Mouse (Mus musculus) adrenal gland, postnatal 10 days (tissue): ENCODE data around the gene Nop2. TPM values are rescaled to one million over a fixed set of nuclear protein-coding genes. Genes with fewer than 3 reads are reported as not detected.

ENCODE experiments used
- DNase-seq: peaks from one replicate; pipeline ENCODE4 v3.0.0; 2021; ENCODE audit warnings: mixed read lengths
- microRNA-seq: library from miRNA; unstranded; fragments of <30 nt; microRNA quantifications from one replicate; pipeline ENCODE4 v1.2.0, GENCODE M21; 2021
- total RNA-seq, 2 experiments: library from RNA; stranded (reverse); gene quantifications; 2 replicates each; pipeline ENCODE4 v1.2.3; 2021

Gene Nop2
- total RNA-seq, 2 experiments from 2014 or later, result 36.7 to 42.2 TPM

GRCm38 (mm10) chr6:125172474-125172873 lies 40.8 kb downstream of the Nop2 start:
- no peak for DNase-seq

DNA sequence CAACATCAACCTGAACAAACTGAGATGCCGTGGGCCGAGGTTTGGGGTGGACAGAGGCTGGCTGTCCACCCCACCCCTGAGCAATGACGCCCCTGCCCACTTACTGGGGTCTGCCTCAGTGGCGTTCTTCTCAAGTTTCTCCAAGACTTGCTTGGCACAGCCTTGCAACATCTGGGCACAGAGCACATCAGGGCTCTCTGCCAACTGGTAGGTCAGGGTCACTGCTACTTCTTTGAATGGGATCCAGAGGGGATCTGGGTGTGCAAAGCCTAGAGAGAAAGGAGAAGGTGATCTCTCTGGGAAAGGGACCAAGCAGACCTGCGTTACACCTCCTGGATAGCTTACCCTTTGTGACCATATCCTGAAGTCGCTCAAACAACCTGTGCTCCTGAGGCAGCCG lies 41.5 kb downstream of the Nop2 start:
- peak; percentile 81 for DNase-seq

- DNase-seq, result no peak
Measured at GRCm38 (mm10) chr6:125175469-125175868, 43.8 kb downstream of the Nop2 start.

GRCm38 (mm10) chr6:125179601-125180000 lies 47.9 kb downstream of the Nop2 start:
- peak; percentile 48 for DNase-seq

GRCm38 (mm10) chr6:125182133-125182532 lies 50.4 kb downstream of the Nop2 start:
- DNase-seq, result no peak

DNA sequence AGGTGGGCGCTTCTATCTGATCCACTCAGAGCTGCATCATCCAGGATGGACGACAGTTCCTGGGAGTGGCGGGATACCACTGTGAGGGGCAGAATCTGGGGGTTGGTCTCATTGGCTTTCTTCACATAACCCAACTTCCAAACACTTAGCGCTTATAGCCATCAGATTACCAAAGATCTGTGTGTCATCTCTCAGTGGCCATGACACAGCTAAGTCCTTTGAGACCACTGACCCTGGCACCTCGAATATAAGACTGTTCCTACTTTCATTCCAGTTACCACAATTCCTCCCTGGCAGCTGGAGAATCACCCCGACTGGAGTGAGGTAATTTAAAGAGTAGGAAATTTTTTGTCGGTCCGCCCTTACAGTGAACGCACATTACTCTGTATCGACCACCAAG lies 54.5 kb downstream of the Nop2 start:
- no peak for DNase-seq

DNA sequence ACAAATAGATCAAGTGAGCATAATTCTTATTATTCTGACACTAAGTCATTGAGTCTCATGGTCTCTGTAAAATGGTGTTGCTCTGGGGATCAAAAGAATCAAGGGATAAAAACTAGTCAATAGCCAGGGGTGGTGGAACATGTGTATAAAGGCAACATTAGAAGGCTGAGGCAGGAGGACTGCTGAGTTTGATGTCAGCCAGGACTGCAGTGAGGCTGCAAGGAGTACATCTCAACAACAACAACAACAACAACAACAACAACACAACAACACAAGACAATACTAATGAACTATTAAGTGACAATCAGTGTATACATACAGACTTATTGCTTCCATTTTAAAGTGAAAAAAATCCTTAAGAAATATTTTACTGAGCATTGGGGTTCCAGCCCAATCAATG lies 59.1 kb downstream of the Nop2 start:
- no peak for DNase-seq

GRCm38 (mm10) chr6:125191332-125192015 lies 59.8 kb downstream of the Nop2 start, which contains the start of the genes Ncapd2 and Mrpl51:
Ncapd2 (minus strand) TSS chr6:125191701.
Mrpl51 (plus strand) TSS chr6:125191801.
- DNase-seq, result peak; percentile 99

- DNase-seq, result peak; percentile 95
Measured at GRCm38 (mm10) chr6:125192016-125192714, 60.5 kb downstream of the Nop2 start.

- no peak for DNase-seq
Measured at GRCm38 (mm10) chr6:125192841-125193240, 61.1 kb downstream of the Nop2 start.

DNA sequence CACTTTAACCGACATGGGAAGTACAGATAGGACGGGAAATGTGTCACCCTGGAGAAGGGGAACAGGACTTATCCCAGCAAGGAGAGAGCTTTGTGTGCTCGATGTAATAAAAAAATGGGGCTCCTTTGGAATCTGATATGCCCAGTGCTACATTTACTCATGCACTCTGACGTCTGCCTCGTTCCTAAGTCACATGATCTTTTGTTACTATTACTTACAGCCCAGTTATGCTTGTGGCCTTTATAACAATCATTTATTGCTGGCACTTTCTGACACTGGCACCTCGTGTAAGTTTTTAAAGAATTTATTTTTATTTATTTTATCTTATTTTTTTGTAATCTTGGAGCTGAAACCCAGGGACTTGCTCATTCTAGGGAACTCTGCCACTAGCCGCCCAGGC lies 61.7 kb downstream of the Nop2 start:
- DNase-seq, result no peak

Small RNA genes within 50 kb of the gene (microRNA-seq; reads per million reads assigned to microRNA genes)
- 1.8 reads per million for gene Mir7045

Other genes starting within 250 kb of the Nop2 start
- gene Cd4, start 243.7 kb upstream of the Nop2 start, total RNA-seq, result 1 to 10 TPM; 3.8 to 4.0 TPM
- gene Lag3, start 220.2 kb upstream of the Nop2 start, total RNA-seq, result 1 to 10 TPM; 1.4 to 1.8 TPM
- gene Ptms, start 211.8 kb upstream of the Nop2 start, total RNA-seq, result 100 to 1,000 TPM; 824 to 887 TPM
- gene Mlf2, start 200.5 kb upstream of the Nop2 start, total RNA-seq, result 100 to 1,000 TPM; 271 to 288 TPM
- 100 to 1,000 TPM; 122 to 129 TPM for gene Cops7a, start 166.4 kb upstream of the Nop2 start, total RNA-seq
- 1 to 10 TPM; 3.8 to 5.6 TPM for gene Pianp, start 135.2 kb upstream of the Nop2 start, total RNA-seq
- 10 to 100 TPM; 43.3 to 52.6 TPM for gene Zfp384, start 122.8 kb upstream of the Nop2 start, total RNA-seq
- gene Ing4, start 92.1 kb upstream of the Nop2 start, total RNA-seq, result 10 to 100 TPM; 72.5 to 83.1 TPM
- gene Acrbp, start 82.2 kb upstream of the Nop2 start, total RNA-seq, result 1 to 10 TPM; 4.6 to 7.5 TPM
- gene Lpar5, start 64.0 kb upstream of the Nop2 start, total RNA-seq, result 1 to 10 TPM in 1 of 2 experiments, under 1 TPM in 1; 0.90 to 1.4 TPM
- 100 to 1,000 TPM; 156 to 198 TPM for gene Chd4, start 35.9 kb upstream of the Nop2 start, total RNA-seq
- 10 to 100 TPM; 16.7 to 30.1 TPM for gene Iffo1, start 13.3 kb downstream of the Nop2 start, total RNA-seq
- gene Gapdh, start 34.6 kb downstream of the Nop2 start, total RNA-seq, result 1,000 to 10,000 TPM; 1,844 to 1,863 TPM
- gene Ncapd2, start 59.8 kb downstream of the Nop2 start, total RNA-seq, result 10 to 100 TPM; 46.9 to 62.7 TPM
- gene Mrpl51, start 59.9 kb downstream of the Nop2 start, total RNA-seq, result 100 to 1,000 TPM; 250 to 274 TPM
- gene Vamp1, start 83.6 kb downstream of the Nop2 start, total RNA-seq, result 10 to 100 TPM; 16.4 to 32.8 TPM
- gene Tapbpl, start 100.0 kb downstream of the Nop2 start, total RNA-seq, result 10 to 100 TPM; 13.0 to 13.4 TPM
- gene Cd27, start 105.1 kb downstream of the Nop2 start, total RNA-seq, result 1 to 10 TPM; 1.9 to 2.2 TPM
- gene Tuba3a, start 154.1 kb downstream of the Nop2 start, total RNA-seq, result not detected
- 10 to 100 TPM; 64.5 to 70.3 TPM for gene Ltbr, start 182.0 kb downstream of the Nop2 start, total RNA-seq
- 1 to 10 TPM in 1 of 2 experiments, under 1 TPM in 1; 0.84 to 1.2 TPM for gene Scnn1a, start 188.8 kb downstream of the Nop2 start, total RNA-seq
- gene Tnfrsf1a, start 217.5 kb downstream of the Nop2 start, total RNA-seq, result 100 to 1,000 TPM; 168 to 190 TPM
- under 1 TPM; 0.69 to 0.82 TPM for gene Plekhg6, start 248.9 kb downstream of the Nop2 start, total RNA-seq